Mouse (Mus musculus): ENCODE measurements around the gene Sncg.

- TF ChIP-seq TCF12 (IDR thresholded peaks at IDR 0.05; ENCODE audit: low read depth, low read length) (peak; percentile 26; the same call in 1 of the 2 replicates), CTCF (IDR thresholded peaks at IDR 0.05 in 2 of 3, conservative IDR thresholded peaks at IDR 0.05 in 1 of 3; ENCODE audit: control insufficient read depth in 1 of 3, insufficient read depth in 1 of 3, low read depth in 2 of 3, low read length in 3 of 3, poor library complexity in 1 of 3, severe bottlenecking in 1 of 3) (no peak), CHD1 (IDR thresholded peaks at IDR 0.05; ENCODE audit: low read depth, low read length) (no peak), UBTF (IDR thresholded peaks at IDR 0.05; ENCODE audit: borderline replicate concordance, insufficient read depth, low read depth, low read length) (no peak), ZC3H11A (IDR thresholded peaks at IDR 0.05; ENCODE audit: low read depth, low read length) (no peak), POLR2A (IDR thresholded peaks at IDR 0.05; ENCODE audit: control insufficient read depth in 1 of 2, insufficient read depth in 1 of 2, low read depth in 1 of 2, low read length in 2 of 2, poor library complexity in 1 of 2) (no peak), ELF1 (IDR thresholded peaks at IDR 0.05; ENCODE audit: low read depth, low read length) (no peak), JUND (IDR thresholded peaks at IDR 0.05; ENCODE audit: low read depth, low read length) (no peak), SMC3 (IDR thresholded peaks at IDR 0.05; ENCODE audit: low read depth, low read length) (no peak)
These were observed 8.5 kb upstream of the Sncg start for GRCm38 (mm10) chr14:34382921-34383704.
